In the genomic region with DNA sequence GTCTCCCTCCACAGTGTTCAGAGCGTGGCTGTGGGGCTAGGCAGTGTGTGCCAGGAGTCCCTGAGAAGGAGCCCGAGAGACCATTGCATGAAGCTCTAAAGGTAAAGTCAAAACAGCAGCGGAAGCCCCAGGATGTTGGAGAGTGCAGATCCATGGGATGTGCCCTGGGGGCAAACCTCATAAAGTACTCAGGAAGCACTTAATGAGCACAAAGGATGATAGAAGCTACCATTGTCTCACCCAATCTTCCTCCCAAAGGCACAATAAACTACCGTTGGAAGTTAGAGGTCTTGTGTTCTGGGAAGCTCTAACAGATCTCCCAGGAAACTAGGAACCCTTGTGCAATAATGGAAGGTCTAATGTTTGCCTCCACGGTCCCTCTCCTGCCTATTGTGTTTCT, we compare ENCODE assay signal across 26 mouse cellular contexts. TPM values are rescaled to one million over a fixed set of nuclear protein-coding genes. Genes with fewer than 3 reads are reported as not detected.
DNase-seq lines count a peak whose midpoint lies in the region; ATAC-seq lines count a peak whose summit lies in the region.
"Had no signal": no experiment of that assay in that cellular context is flagged by ENCODE, and none has a peak within 500 bp of the region (broad histone marks: within the 10 kb centered on the region; RNA-seq: fewer than 3 reads in every experiment).

No protein-coding gene starts in this region.

- H3K4me3 ChIP-seq in forebrain, embryonic 11.5 days (ENCODE audit: low read depth, low read length), result no peak overlapping the region
- H3K4me3 ChIP-seq in forebrain, embryonic 14.5 days (ENCODE audit: low read depth, low read length), result no peak overlapping the region
- no peak overlapping the region for H3K4me3 ChIP-seq in embryonic facial prominence, embryonic 10.5 days
- H3K4me3 ChIP-seq: embryonic facial prominence, embryonic 13.5 days; forebrain, embryonic 12.5 days; gastrocnemius, adult 2 months had no signal

- DNase-seq in forebrain, embryonic 11.5 days (ENCODE audit: low spot score), result peak; percentile 47
- DNase-seq in forebrain, embryonic 14.5 days (ENCODE audit: low spot score), result no peak
- peak; percentile 84 for DNase-seq in ES-CJ7 (ENCODE audit: low read depth, low spot score)
- DNase-seq in R1 (ENCODE audit: low read depth, low spot score), result peak; percentile 59
- DNase-seq in embryonic facial prominence, embryonic 10.5 days (ENCODE audit: low spot score), result no peak
- DNase-seq in thymus, postnatal 10 days (ENCODE audit: low spot score in 2 of 2), result no peak
- no peak for DNase-seq in spleen, postnatal 14 days (ENCODE audit: low spot score in 2 of 2)
- no peak for DNase-seq in lung, postnatal 14 days
- DNase-seq: adrenal gland, adult 8-10 months; adrenal gland, postnatal 25 days; B cell, adult 2 months; cerebellum, adult 11-12 months; cerebellum, adult 9-10 months; cerebellum, postnatal 25 days; forebrain, postnatal 0 days; gastrocnemius, adult 2 months; gastrocnemius, postnatal 14 days; kidney, adult 18-20 months had no signal

- H3K36me3 ChIP-seq in forebrain, embryonic 11.5 days (ENCODE audit: control insufficient read depth, insufficient read depth, low read length), result no peaks in the 10 kb centered on the region
- no peaks in the 10 kb centered on the region for H3K36me3 ChIP-seq in forebrain, embryonic 14.5 days (ENCODE audit: control insufficient read depth, insufficient read depth, low read length)
- H3K36me3 ChIP-seq in embryonic facial prominence, embryonic 10.5 days (replicated peaks), result no peaks in the 10 kb centered on the region
- H3K36me3 ChIP-seq: embryonic facial prominence, embryonic 13.5 days; forebrain, embryonic 12.5 days had no signal

- H3K27me3 ChIP-seq in forebrain, embryonic 11.5 days (ENCODE audit: control insufficient read depth, insufficient read depth, low read length), result no peaks in the 10 kb centered on the region
- no peaks in the 10 kb centered on the region for H3K27me3 ChIP-seq in forebrain, embryonic 14.5 days (replicated peaks; ENCODE audit: control insufficient read depth, insufficient read depth, low read length)
- no peaks in the 10 kb centered on the region for H3K27me3 ChIP-seq in embryonic facial prominence, embryonic 10.5 days (replicated peaks; ENCODE audit: low read depth, poor library complexity, severe bottlenecking)
- H3K27me3 ChIP-seq: embryonic facial prominence, embryonic 13.5 days; forebrain, embryonic 12.5 days had no signal

- no peak for ATAC-seq in forebrain, embryonic 11.5 days (replicated peaks; ENCODE audit: low FRiP score)
- ATAC-seq in forebrain, embryonic 14.5 days, result no peak
- ATAC-seq: activated CD4-positive, CD25-positive, alpha-beta regulatory T cell, adult 4 months; forebrain, postnatal 0 days; hindbrain, postnatal 0 days; inflammation-experienced regulatory T-cells, adult 6 months; intestine, embryonic 16.5 days had no signal

- H3K27ac ChIP-seq in forebrain, embryonic 11.5 days (ENCODE audit: low read depth, low read length), result no peak overlapping the region
- no peak overlapping the region for H3K27ac ChIP-seq in forebrain, embryonic 14.5 days (ENCODE audit: low read depth, low read length)
- peak overlapping the region; percentile 61 for H3K27ac ChIP-seq in embryonic facial prominence, embryonic 10.5 days (replicated peaks)
- H3K27ac ChIP-seq: embryonic facial prominence, embryonic 13.5 days; forebrain, embryonic 12.5 days; gastrocnemius, adult 2 months; hindbrain, embryonic 14.5 days; hindbrain, postnatal 0 days had no signal

- no peaks in the 10 kb centered on the region for H3K4me1 ChIP-seq in forebrain, embryonic 11.5 days (replicated peaks; ENCODE audit: control insufficient read depth, insufficient read depth, low read length)
- no peaks in the 10 kb centered on the region for H3K4me1 ChIP-seq in forebrain, embryonic 14.5 days (ENCODE audit: control insufficient read depth, insufficient read depth, low read length)
- peaks cover 20% of the 10 kb centered on the region for H3K4me1 ChIP-seq in embryonic facial prominence, embryonic 10.5 days

- H3K9ac ChIP-seq in forebrain, embryonic 11.5 days (ENCODE audit: low read length), result no peak overlapping the region
- no peak overlapping the region for H3K9ac ChIP-seq in forebrain, embryonic 14.5 days (ENCODE audit: low read length)
- H3K9ac ChIP-seq: embryonic facial prominence, embryonic 13.5 days; forebrain, embryonic 12.5 days; forebrain, postnatal 0 days; hindbrain, embryonic 14.5 days had no signal

- no peak overlapping the region for H3K4me2 ChIP-seq in forebrain, embryonic 11.5 days (ENCODE audit: low read depth, low read length, severe bottlenecking)
- no peak overlapping the region for H3K4me2 ChIP-seq in forebrain, embryonic 14.5 days (ENCODE audit: low read length)
- H3K4me2 ChIP-seq: embryonic facial prominence, embryonic 13.5 days; forebrain, embryonic 12.5 days; heart, embryonic 11.5 days; hindbrain, embryonic 14.5 days had no signal

- no peaks in the 10 kb centered on the region for H3K9me3 ChIP-seq in forebrain, embryonic 11.5 days (ENCODE audit: control insufficient read depth, low read length)
- H3K9me3 ChIP-seq in forebrain, embryonic 14.5 days (replicated peaks; ENCODE audit: control insufficient read depth, low read length), result no peaks in the 10 kb centered on the region
- H3K9me3 ChIP-seq in embryonic facial prominence, embryonic 10.5 days, result 0 out of 2 replicates have a peak, but pooled peaks cover 3% of the 10 kb centered on the region
- H3K9me3 ChIP-seq: embryonic facial prominence, embryonic 13.5 days; forebrain, embryonic 12.5 days had no signal

- 75% methylated on average over 5 of the region's 5 CpGs for WGBS in forebrain, embryonic 11.5 days
- WGBS in forebrain, embryonic 14.5 days, result 80% methylated on average over 5 of the region's 5 CpGs
- 53% methylated on average over 5 of the region's 5 CpGs for WGBS in embryonic facial prominence, embryonic 10.5 days

RNA-seq across cellular contexts. Expression of a gene that starts 13.5 kb away (rescaled TPM):
- 46.8 and 51.9 TPM in 2 replicates for polyA plus RNA-seq in forebrain, embryonic 11.5 days (2014; fragmentation: Nextera tagmentation; extraction: Ambion mirVana)
- polyA plus RNA-seq in forebrain, embryonic 14.5 days (2014; fragmentation: Nextera tagmentation; extraction: Ambion mirVana), result 59.4 and 60.2 TPM in 2 replicates
- 53.7 and 58.9 TPM in 2 replicates for polyA plus RNA-seq in embryonic facial prominence, embryonic 10.5 days (2016; fragmentation: Nextera tagmentation; extraction: Ambion mirVana)

RNA-seq across cellular contexts. Expression of a gene that starts 55.6 kb away (rescaled TPM):
- polyA plus RNA-seq in forebrain, embryonic 11.5 days (2014; fragmentation: Nextera tagmentation; extraction: Ambion mirVana), result 6.9 and 7.7 TPM in 2 replicates
- 17.3 and 19.7 TPM in 2 replicates for polyA plus RNA-seq in forebrain, embryonic 14.5 days (2014; fragmentation: Nextera tagmentation; extraction: Ambion mirVana)
- 2.3 and 3.1 TPM in 2 replicates for polyA plus RNA-seq in embryonic facial prominence, embryonic 10.5 days (2016; fragmentation: Nextera tagmentation; extraction: Ambion mirVana)
- polyA plus RNA-seq: activated CD4-positive, CD25-positive, alpha-beta regulatory T cell, adult 4 months; inflammation-experienced regulatory T-cells, adult 6 months had no signal

Comparison
In these comparisons a context has a peak if more than half of its experiments do, and no peak if none do; other contexts are left out.
1. DNase-seq: peak in forebrain, embryonic 11.5 days (single experiment), ES-CJ7 (single experiment) and R1 (single experiment); none in forebrain, embryonic 14.5 days (single experiment), embryonic facial prominence, embryonic 10.5 days (single experiment), thymus, postnatal 10 days (0 of 2), spleen, postnatal 14 days (0 of 2) and lung, postnatal 14 days (single experiment).